Mouse (Mus musculus) heart, postnatal 14 days (tissue): Measurements from ENCODE around the gene Frrs1l. TPM values are rescaled to one million over a fixed set of nuclear protein-coding genes. Genes with fewer than 3 reads are reported as not detected.

Experiments used
- DNase-seq, 2 experiments: peaks; one replicate each; pipeline ENCODE4 v3.0.0; 2021 to 2022
- intact Hi-C: fragments of 180-260 bp; cut with DNase I; formaldehyde crosslinking; loops from one replicate; pipeline ENCODE4 v1.15.1; 2025
- total RNA-seq, 2 experiments: library from RNA; stranded (reverse); gene quantifications; 2 replicates each; pipeline ENCODE4 v1.2.3; 2021

The Frrs1l gene
- total RNA-seq, 2 experiments from 2014 or later: 0.07 TPM

- intact Hi-C loops: no loop called here
- no peak for DNase-seq
These were observed 568 bp downstream of the Frrs1l start for GRCm38 (mm10) chr4:56989431-56990214.

- DNase-seq: no peak
- intact Hi-C loops: no loop called here
These were observed 24.5 kb downstream of the Frrs1l start for GRCm38 (mm10) chr4:56965586-56966179.

GRCm38 (mm10) chr4:56963687-56964086 lies 26.5 kb downstream of the Frrs1l start:
- intact Hi-C loops: no loop called here
- no peak for DNase-seq

- no peak for DNase-seq
- intact Hi-C loops: no loop called here
These were observed 28.8 kb downstream of the Frrs1l start for GRCm38 (mm10) chr4:56961320-56961925.

- intact Hi-C loops: no loop called here
These were observed 32.7 kb downstream of the Frrs1l start for GRCm38 (mm10) chr4:56957518-56957917.

GRCm38 (mm10) chr4:56953235-56953634 lies 37.0 kb downstream of the Frrs1l start:
- intact Hi-C loops: no loop called here

More at GRCm38 (mm10) chr4:56957518-56957917, 32.7 kb downstream of the Frrs1l start:
- DNase-seq: no peak

GRCm38 (mm10) chr4:56951701-56952100 lies 38.5 kb downstream of the Frrs1l start:
- intact Hi-C loops: no loop called here
- DNase-seq: no peak

More at GRCm38 (mm10) chr4:56953235-56953634, 37.0 kb downstream of the Frrs1l start:
- no peak for DNase-seq

- DNase-seq: no peak
- intact Hi-C loops: no loop called here
These were observed 40.7 kb downstream of the Frrs1l start for GRCm38 (mm10) chr4:56949494-56949893.

- intact Hi-C loops: no loop called here
- DNase-seq: peak; percentile 94 to 95
These were observed 43.2 kb downstream of the Frrs1l start, which contains the start of gene Tmem245 for GRCm38 (mm10) chr4:56946641-56947640. Gene Tmem245 (minus strand): TSS chr4:56947437.

GRCm38 (mm10) chr4:56946180-56946579 lies 44.0 kb downstream of the Frrs1l start:
- intact Hi-C loops: no loop called here
- no peak for DNase-seq

GRCm38 (mm10) chr4:56944286-56944685 lies 45.9 kb downstream of the Frrs1l start:
- intact Hi-C loops: no loop called here
- DNase-seq: peak in 1 of 2 experiments; percentile 44

GRCm38 (mm10) chr4:56943258-56943657 lies 46.9 kb downstream of the Frrs1l start:
- intact Hi-C loops: no loop called here
- no peak for DNase-seq

GRCm38 (mm10) chr4:56942567-56942966 lies 47.6 kb downstream of the Frrs1l start:
- DNase-seq: no peak
- intact Hi-C loops: no loop called here

GRCm38 (mm10) chr4:56941481-56941880 lies 48.7 kb downstream of the Frrs1l start:
- intact Hi-C loops: no loop called here
- no peak for DNase-seq

- DNase-seq: peak; percentile 30 to 48
- intact Hi-C loops: no loop called here
These were observed 53.1 kb downstream of the Frrs1l start for GRCm38 (mm10) chr4:56937136-56937535.

- no peak for DNase-seq
- intact Hi-C loops: no loop called here
These were observed 54.9 kb downstream of the Frrs1l start for GRCm38 (mm10) chr4:56935327-56935726.

- no peak for DNase-seq
- intact Hi-C loops: no loop called here
These were observed 57.0 kb downstream of the Frrs1l start for GRCm38 (mm10) chr4:56933154-56933553.

- intact Hi-C loops: no loop called here
- DNase-seq: peak; percentile 11 to 44
These were observed 58.1 kb downstream of the Frrs1l start for GRCm38 (mm10) chr4:56932096-56932495.

- intact Hi-C loops: no loop called here
These were observed 59.9 kb downstream of the Frrs1l start for GRCm38 (mm10) chr4:56930312-56930711.

GRCm38 (mm10) chr4:56926971-56927370 lies 63.2 kb downstream of the Frrs1l start:
- no peak for DNase-seq
- intact Hi-C loops: no loop called here

More at GRCm38 (mm10) chr4:56930312-56930711, 59.9 kb downstream of the Frrs1l start:
- DNase-seq: no peak
